Mouse (Mus musculus) cortical plate, adult 2 months (tissue): ENCODE data around the gene Acot7.

Experiments used
- CTCF ChIP-seq: fragments of 200-500 bp; IDR thresholded peaks from 2 replicates; pipeline ENCODE4 v1.5.1; 2011; ENCODE audit warnings: mild to moderate bottlenecking, control low read depth, low read length; ENCODE audit not compliant: insufficient read depth; ENCODE audit errors: extremely low read depth
- POLR2A ChIP-seq: fragments of 200-500 bp; IDR thresholded peaks from 2 replicates; pipeline ENCODE4 v1.6.1; 2011; ENCODE audit warnings: mild to moderate bottlenecking, low read length, control low read depth; ENCODE audit not compliant: insufficient read depth; ENCODE audit errors: extremely low read depth

- no peak for TF ChIP-seq POLR2A
- TF ChIP-seq CTCF = peak; percentile 69
These were observed 34.6 kb downstream of the Acot7 start for GRCm38 (mm10) chr4:152212531-152212930.
